Mouse (Mus musculus) lung, embryonic 14.5 days (tissue): ENCODE results near the gene Hoxa10. TPM values are rescaled to one million over a fixed set of nuclear protein-coding genes. Genes with fewer than 3 reads are reported as not detected.
A peak's percentile ranks its signal among the peaks of the same experiment; 100 is the strongest.

Experiments
- ATAC-seq: fragments of 200-750 bp; cut with Nextera tagmentation; 2 replicates; pipeline ENCODE4 v1.8.0; 2017; ENCODE audit warnings: mild to moderate bottlenecking, moderate TSS enrichment, moderate library complexity; ENCODE audit not compliant: insufficient read depth
- DNase-seq: peaks from one replicate; pipeline ENCODE4 v3.0.0-alpha.2; 2015
- H3K27ac ChIP-seq: fragments of 300-500 bp; sonication (generic); 2 replicates; pipeline ENCODE4 v1.5.1; 2014; ENCODE audit warnings: low read depth, mild to moderate bottlenecking, moderate library complexity
- H3K27me3 ChIP-seq: fragments of 300-500 bp; sonication (generic); 2 replicates; pipeline ENCODE4 v1.6.1; 2014; ENCODE audit warnings: low read length, control low read depth; ENCODE audit not compliant: insufficient read depth
- H3K36me3 ChIP-seq: fragments of 300-500 bp; sonication (generic); 2 replicates; pipeline ENCODE4 v1.6.1; 2014; ENCODE audit warnings: control low read depth; ENCODE audit not compliant: insufficient read depth
- H3K4me1 ChIP-seq: fragments of 300-500 bp; sonication (generic); 2 replicates; pipeline ENCODE4 v1.6.1; 2014; ENCODE audit warnings: antibody characterized with exemption, control low read depth; ENCODE audit not compliant: insufficient read depth
- H3K4me2 ChIP-seq: fragments of 300-500 bp; sonication (generic); 2 replicates; pipeline ENCODE4 v1.6.1; 2014; ENCODE audit warnings: mild to moderate bottlenecking
- H3K4me3 ChIP-seq: fragments of 300-500 bp; sonication (generic); 2 replicates; pipeline ENCODE4 v1.5.1; 2014; ENCODE audit warnings: low read depth, low read length
- H3K9ac ChIP-seq: fragments of 300-500 bp; sonication (generic); 2 replicates; pipeline ENCODE4 v1.6.1; 2014
- H3K9me3 ChIP-seq: fragments of 300-500 bp; sonication (generic); 2 replicates; pipeline ENCODE4 v1.6.1; 2016; ENCODE audit warnings: low read depth, low read length, control low read depth
- CTCF ChIP-seq: IDR thresholded peaks from 2 replicates; pipeline ENCODE4 v1.5.1; 2016; ENCODE audit warnings: antibody characterized with exemption, low read depth
- WGBS: fragments of 180-500 bp; shearing (Covaris S2); extraction: QIAGEN DNeasy Blood & Tissue Kit; methylation state at CpG from one replicate; pipeline ENCODE4 v1.1.7; 2014; 5-methylcytosine and 5-hydroxymethylcytosine counted together
- polyA plus RNA-seq: library from polyadenylated mRNA; unstranded; fragments of >200 nt; fragmentation: Nextera tagmentation; extraction: Ambion mirVana; gene quantifications from 2 replicates; pipeline ENCODE4 v1.2.1, GENCODE M21; 2014

The Hoxa10 gene
- polyA plus RNA-seq, 1 experiment from 2014 or later = not detected

DNA sequence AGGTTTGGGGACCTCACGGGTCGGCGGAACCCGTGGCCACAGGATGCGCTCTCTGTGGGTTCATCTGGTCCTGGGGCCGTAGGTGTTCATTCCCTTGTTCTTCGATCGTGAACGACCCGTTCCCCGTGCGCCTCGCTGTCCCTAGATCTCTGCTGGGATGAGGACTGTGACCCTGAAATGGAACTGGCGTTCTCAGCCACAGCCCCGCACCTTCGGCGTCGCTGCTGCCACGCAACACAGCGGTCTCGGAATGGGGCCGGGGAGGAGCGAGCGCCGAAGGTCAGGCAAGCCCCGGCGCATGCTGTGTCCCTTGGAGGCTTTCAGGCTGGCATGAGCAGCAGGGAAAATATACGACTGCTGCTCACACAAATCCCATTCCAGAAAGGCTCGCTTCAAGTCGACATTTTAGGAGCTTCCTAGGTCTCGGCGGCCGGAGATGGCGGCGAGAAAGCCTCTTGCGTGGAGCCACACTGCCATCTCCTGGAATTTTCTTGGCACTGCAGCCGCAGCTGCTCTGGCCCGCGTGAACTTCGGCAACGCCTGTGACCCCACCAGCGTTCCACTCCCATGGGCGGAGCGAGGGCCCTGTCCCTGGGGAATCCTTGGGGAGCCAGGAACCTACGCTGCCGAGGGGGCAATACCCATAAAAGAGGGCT lies 19.2 kb downstream of the Hoxa10 start, which contains the start of gene Hoxa7:
Gene Hoxa7 (minus strand): TSS at position 518 of the 656 bp plus-strand sequence.
- TF ChIP-seq CTCF = peak; percentile 99
- DNase-seq (peak; percentile 97), ATAC-seq (peak; percentile 51)
- H3K9me3 ChIP-seq = no peaks in the 10 kb centered on the region
- H3K4me3 ChIP-seq = peak within 1 kb of the TSS; percentile 58
- H3K4me2 ChIP-seq = peak within 1 kb of the TSS; percentile 94
- H3K27me3 ChIP-seq = peaks cover 99% of the 10 kb centered on the region
- 2% methylated on average over 46 of the region's 46 CpGs for whole genome bisulfite sequencing
- peak within 1 kb of the TSS; percentile 67 for H3K9ac ChIP-seq
- H3K36me3 ChIP-seq = no peaks in the 10 kb centered on the region
- no peaks in the 10 kb centered on the region for H3K4me1 ChIP-seq
- H3K27ac ChIP-seq = no peak within 1 kb of the TSS

DNA sequence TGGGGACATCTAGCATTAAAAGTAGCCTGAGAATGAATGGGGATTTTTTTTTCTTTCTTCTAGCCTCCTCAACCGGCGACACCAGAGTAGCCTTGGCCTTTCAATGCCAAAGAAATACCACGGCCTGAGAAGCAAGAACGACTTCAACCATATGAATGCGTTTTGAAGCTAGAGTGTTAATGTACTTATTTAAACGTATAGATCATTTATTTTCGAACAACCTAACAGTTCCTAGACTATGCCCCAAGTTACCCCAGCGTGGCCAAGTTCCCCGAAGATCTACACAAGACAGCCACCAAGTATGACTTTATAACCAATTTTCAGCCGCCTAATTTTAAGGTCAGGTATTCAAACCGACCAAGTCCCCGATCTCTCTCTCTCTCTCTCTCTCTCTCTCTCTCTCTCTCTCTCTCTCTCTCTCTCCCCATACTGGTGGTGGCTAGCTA lies 19.8 kb downstream of the Hoxa10 start:
- Histone ChIP-seq H3K9ac (peak overlapping the region; percentile 67), H3K27me3 (peaks cover 99% of the 10 kb centered on the region), H3K4me2 (peak overlapping the region; percentile 94), H3K36me3 (no peaks in the 10 kb centered on the region), H3K4me1 (no peaks in the 10 kb centered on the region), H3K27ac (no peak overlapping the region), H3K4me3 (peak overlapping the region; percentile 58), H3K9me3 (no peaks in the 10 kb centered on the region)
- no peak for TF ChIP-seq CTCF
- 25% methylated on average over 12 of the region's 12 CpGs for WGBS
- no peak for ATAC-seq
- DNase-seq = peak; percentile 48

DNA sequence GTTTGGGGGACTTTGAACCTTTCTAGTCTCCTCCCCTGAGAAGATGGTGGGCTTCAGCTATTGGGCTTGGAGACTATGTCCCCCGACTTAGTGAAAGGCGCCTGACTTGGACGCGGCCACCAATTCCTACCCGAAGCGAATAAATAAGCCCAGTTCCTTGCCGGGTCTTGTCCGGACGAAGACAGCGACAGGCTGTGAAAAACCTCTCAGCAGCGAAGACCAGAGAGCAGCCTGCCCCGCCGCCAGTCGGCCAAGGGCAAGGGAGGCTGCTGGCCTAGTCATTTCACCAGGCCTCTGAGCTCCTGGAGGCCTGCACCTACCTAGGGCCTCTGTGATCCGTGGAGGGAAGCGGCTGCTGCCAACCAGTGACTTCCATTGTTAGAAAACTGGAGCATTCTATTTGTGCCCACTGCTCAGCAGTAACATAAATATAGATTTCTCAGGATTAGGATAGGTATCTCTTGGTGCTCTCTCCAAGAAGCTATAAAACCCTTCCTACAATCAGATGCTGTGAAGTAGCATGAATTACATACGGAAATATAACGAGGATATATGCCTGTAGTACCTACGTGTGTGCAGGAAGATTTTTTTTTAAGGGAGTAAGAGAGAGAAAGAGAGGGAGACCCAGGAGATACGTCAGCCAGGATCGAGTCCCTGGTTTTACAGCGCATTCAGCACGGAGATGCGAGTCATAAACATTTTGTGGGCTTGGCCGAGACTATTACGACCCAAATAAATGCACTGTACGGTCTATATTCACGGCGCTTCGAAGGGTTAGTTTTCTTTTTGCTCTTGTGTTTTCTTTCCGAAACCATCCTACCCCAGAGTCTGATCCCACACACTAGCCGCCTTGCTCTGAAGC lies 20.4 kb downstream of the Hoxa10 start:
- WGBS = 43% methylated on average over 32 of the region's 32 CpGs
- no peak for ATAC-seq
- Histone ChIP-seq H3K4me2 (peak overlapping the region; percentile 94), H3K27ac (no peak overlapping the region), H3K9me3 (no peaks in the 10 kb centered on the region), H3K4me1 (no peaks in the 10 kb centered on the region), H3K9ac (no peak overlapping the region), H3K4me3 (peak overlapping the region; percentile 58; the same call in 1 of the 2 replicates), H3K36me3 (no peaks in the 10 kb centered on the region), H3K27me3 (peaks cover 99% of the 10 kb centered on the region)
- TF ChIP-seq CTCF = no peak
- DNase-seq = no peak

DNA sequence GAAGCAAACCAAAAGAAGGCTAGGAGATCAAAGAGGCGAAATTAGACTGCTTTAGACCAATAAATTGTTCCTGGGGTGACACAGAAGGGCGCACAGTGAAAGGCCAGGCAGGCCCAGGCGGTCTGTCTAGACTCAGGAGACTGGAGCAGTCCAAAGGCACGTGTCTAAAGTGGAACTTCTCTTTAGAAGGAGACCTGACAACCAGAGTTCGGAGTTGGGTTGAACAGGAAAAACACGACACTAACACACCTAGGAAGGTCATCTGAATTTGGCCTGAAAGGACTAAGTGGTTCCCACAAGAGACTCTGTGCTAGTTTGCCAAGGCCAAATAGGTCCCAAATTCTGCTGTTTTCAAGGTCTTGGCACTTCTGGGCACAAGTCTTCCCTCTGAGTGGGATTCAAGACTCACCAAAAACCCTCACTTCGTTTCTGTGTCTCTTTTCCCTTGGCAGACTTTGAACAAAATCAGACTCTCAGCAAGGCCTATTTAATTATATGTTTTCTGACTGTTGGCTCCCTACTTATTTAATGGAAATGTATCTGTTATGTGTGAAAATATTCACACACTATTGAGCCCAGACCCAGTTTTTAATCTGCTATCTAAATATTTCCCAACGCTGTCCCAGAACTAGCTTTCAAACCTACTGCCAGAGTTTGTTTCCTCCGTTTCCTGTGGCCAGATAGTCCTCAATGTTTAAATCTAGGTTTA lies 21.3 kb downstream of the Hoxa10 start:
- Histone ChIP-seq H3K27me3 (peaks cover 99% of the 10 kb centered on the region), H3K4me1 (no peaks in the 10 kb centered on the region), H3K36me3 (no peaks in the 10 kb centered on the region), H3K27ac (no peak overlapping the region), H3K4me2 (no peak overlapping the region), H3K4me3 (no peak overlapping the region), H3K9ac (no peak overlapping the region), H3K9me3 (no peaks in the 10 kb centered on the region)
- WGBS = 52% methylated on average over 9 of the region's 9 CpGs
- TF ChIP-seq CTCF = no peak
- ATAC-seq (no peak), DNase-seq (no peak)

DNA sequence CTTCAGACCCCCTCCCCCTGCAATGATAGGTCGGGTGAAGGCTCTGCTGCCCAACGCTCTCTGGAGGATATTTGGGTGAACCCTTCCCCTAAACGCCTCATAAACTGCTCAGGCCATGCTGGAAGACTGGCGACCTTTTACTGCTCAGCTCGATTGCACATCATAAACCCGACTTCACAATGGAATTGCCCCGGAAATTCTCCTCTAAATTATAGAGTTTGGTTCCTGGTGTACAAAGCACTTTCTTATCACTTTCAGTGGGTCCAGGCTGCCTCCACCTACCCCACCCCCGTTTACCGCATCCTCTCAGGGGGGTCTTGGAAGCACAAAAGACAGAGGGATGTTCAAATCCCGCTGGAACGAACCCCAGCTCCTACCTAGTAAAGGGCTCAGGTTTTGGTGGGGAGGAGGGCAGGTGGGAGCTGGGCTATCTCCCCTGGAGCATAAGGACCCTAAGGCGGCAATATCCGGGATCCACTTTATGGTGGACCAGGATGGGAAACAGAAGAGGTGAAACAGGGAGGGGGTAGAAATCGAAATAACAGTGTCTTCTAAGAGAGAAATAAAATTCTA lies 21.9 kb downstream of the Hoxa10 start:
- no peaks in the 10 kb centered on the region for H3K9me3 ChIP-seq
- H3K9ac ChIP-seq = no peak overlapping the region
- no peak for TF ChIP-seq CTCF
- no peak overlapping the region for H3K4me2 ChIP-seq
- DNase-seq (peak; percentile 20), ATAC-seq (no peak)
- WGBS = 22% methylated on average over 14 of the region's 14 CpGs
- no peaks in the 10 kb centered on the region for H3K4me1 ChIP-seq
- no peaks in the 10 kb centered on the region for H3K36me3 ChIP-seq
- H3K27me3 ChIP-seq = peaks cover 99% of the 10 kb centered on the region
- no peak overlapping the region for H3K27ac ChIP-seq
- H3K4me3 ChIP-seq = no peak overlapping the region

DNA sequence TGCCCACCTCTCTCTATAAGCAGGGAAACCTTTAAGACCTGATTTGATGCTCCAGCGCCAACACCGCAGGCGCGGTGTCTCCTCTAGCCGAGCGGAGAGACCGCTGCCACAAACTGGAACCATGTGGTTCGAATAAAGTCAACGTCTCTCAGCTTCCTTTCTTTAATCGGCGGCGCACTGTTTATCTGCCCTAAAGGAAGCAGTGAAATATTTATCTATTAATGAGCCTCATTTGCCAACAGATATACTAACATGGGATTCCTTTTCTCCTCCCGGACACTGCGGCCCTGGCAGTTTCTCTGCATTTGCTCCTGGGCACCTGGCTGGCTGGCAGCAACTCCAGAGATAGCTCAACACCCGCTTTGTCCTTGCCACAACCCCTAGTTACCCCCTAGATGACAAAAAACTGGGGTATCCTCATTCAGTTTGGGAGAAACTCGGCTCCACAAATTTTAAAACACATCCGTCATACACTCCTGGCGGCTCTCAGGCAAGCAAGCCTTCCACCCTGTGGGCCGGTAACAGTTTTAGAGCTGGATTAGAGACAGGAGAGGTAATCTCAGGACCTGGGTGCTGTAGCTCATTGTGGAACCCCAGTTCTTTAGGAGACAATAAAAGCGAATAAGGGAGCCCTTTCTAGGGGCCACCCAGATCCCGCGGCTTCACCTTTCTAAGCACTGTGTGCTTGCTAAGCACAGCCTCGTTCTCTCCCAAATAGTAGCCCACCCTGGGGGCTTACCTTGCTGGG lies 22.6 kb downstream of the Hoxa10 start:
- Histone ChIP-seq H3K27ac (no peak overlapping the region), H3K9me3 (no peaks in the 10 kb centered on the region), H3K9ac (no peak overlapping the region), H3K27me3 (peaks cover 99% of the 10 kb centered on the region), H3K4me2 (peak overlapping the region; percentile 81), H3K36me3 (no peaks in the 10 kb centered on the region), H3K4me1 (no peaks in the 10 kb centered on the region), H3K4me3 (peak overlapping the region; percentile 47)
- no peak for TF ChIP-seq CTCF
- no peak for ATAC-seq
- DNase-seq = peak; percentile 58
- 10% methylated on average over 23 of the region's 23 CpGs for WGBS
